Mouse (Mus musculus) erythroblast, embryonic 14.5 days (primary cell): Measurements from ENCODE around the gene Spata2. TPM values are rescaled to one million over a fixed set of nuclear protein-coding genes. Genes with fewer than 3 reads are reported as not detected.

Source experiments
- H3K27me3 ChIP-seq: 2 replicates; pipeline ENCODE4 v1.6.1; 2012; ENCODE audit warnings: inconsistent platforms; ENCODE audit not compliant: control insufficient read depth
- H3K36me3 ChIP-seq: 2 replicates; pipeline ENCODE4 v1.6.1; 2012; ENCODE audit warnings: mild to moderate bottlenecking, inconsistent platforms; ENCODE audit not compliant: control insufficient read depth
- H3K4me1 ChIP-seq: 2 replicates; pipeline ENCODE4 v1.6.1; 2012; ENCODE audit warnings: inconsistent platforms; ENCODE audit not compliant: control insufficient read depth
- H3K4me3 ChIP-seq: replicated peaks from 2 replicates; pipeline ENCODE3; 2012; ENCODE audit warnings: moderate library complexity, mild to moderate bottlenecking, inconsistent platforms
- H3K9me3 ChIP-seq: 2 replicates; pipeline ENCODE4 v1.6.1; 2012; ENCODE audit warnings: low read length, inconsistent platforms, mixed read lengths; ENCODE audit not compliant: control insufficient read depth
- GATA1 ChIP-seq: IDR thresholded peaks from 2 replicates; pipeline ENCODE4 v1.6.1; 2012; ENCODE audit warnings: low read length, inconsistent platforms, mixed read lengths
- TAL1 ChIP-seq: IDR thresholded peaks from 3 replicates; pipeline ENCODE4 v1.6.1; 2012; ENCODE audit warnings: low read length, inconsistent platforms, mixed read lengths
- polyA plus RNA-seq: library from polyadenylated mRNA; stranded (reverse); fragments of >175 nt; gene quantifications from 2 replicates; pipeline ENCODE4 v1.2.3, GENCODE M21; 2012

The Spata2 gene
- polyA plus RNA-seq, 1 experiment: 2.4 TPM

DNA sequence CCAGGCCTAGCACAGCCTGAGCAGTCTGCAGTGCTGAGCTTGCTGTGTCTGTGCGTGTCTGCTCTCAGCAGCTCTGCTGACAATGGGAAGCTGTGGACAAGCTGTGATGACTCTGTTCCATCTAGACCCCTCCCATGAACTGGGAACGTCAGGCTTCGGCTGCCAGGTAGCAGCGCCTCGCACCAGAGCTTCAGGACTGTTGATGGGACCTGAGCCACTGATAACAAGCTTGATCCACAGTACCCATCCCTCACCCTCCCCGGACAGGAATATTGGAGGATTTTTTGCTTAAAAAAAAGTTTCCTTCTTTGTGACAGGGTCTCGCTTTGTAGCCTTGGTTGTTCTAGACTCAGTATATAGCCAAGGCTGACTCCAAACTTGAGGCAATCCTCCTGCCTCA is 45.5 kb downstream of the Spata2 start:
- Histone ChIP-seq H3K27me3 (no peaks in the 10 kb centered on the region), H3K36me3 (peaks cover 93% of the 10 kb centered on the region), H3K4me1 (peaks cover 6% of the 10 kb centered on the region), H3K4me3 (no peak overlapping the region), H3K9me3 (no peaks in the 10 kb centered on the region)
- TF ChIP-seq TAL1: no peak
- TF ChIP-seq GATA1: no peak

DNA sequence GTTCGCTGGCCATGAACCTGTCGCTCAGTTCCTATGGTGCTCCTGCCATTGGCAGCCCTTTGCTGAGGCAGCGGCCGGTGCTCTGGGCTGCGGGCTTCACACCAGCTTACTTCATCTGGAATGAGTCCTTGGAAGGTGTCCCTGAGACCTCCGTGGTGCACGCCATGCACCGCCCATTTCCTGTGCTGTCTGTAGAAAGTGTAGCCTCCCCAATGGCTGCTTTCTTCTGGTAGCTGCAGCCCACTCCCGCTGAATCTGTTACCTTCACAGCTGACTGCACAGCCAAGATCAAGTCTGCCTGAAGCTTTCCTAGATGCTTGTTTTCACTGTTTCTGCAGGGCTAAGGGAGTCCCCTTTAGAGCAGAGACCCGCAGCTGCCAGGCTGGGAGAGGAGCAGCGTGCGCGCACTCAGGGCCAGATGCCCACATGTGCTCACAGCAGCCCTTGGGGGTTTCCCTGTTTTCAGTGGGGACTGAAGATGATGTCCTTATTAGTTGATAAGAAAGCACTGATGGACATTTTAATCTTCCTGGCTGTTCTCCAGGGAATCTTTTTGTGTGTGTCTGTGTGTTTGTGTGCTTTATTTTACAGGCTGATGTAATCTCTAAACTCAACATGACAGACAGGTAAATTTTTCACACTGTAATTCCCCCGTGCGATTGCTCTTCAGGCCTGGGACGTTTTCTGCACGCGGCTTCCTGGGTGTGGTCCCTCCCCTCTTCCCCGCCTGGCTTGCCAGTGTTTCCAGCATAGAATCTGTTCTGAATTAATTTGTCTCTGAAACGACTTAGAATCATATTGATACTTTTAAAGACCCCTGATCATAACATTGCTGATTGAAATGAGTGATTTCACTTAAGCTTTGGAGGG is 46.5 kb downstream of the Spata2 start:
- TF ChIP-seq TAL1 (no peak), GATA1 (no peak)
- peaks cover 96% of the 10 kb centered on the region for H3K36me3 ChIP-seq
- H3K9me3 ChIP-seq: no peaks in the 10 kb centered on the region
- peaks cover 6% of the 10 kb centered on the region for H3K4me1 ChIP-seq
- H3K27me3 ChIP-seq: no peaks in the 10 kb centered on the region
- H3K4me3 ChIP-seq: no peak overlapping the region

- Histone ChIP-seq H3K36me3 (peaks cover 96% of the 10 kb centered on the region), H3K4me1 (peaks cover 6% of the 10 kb centered on the region), H3K27me3 (no peaks in the 10 kb centered on the region), H3K4me3 (no peak overlapping the region), H3K9me3 (no peaks in the 10 kb centered on the region)
- TF ChIP-seq GATA1 (no peak), TAL1 (no peak)
Measured at GRCm38 (mm10) chr2:167443411-167444193, 49.1 kb downstream of the Spata2 start.

DNA sequence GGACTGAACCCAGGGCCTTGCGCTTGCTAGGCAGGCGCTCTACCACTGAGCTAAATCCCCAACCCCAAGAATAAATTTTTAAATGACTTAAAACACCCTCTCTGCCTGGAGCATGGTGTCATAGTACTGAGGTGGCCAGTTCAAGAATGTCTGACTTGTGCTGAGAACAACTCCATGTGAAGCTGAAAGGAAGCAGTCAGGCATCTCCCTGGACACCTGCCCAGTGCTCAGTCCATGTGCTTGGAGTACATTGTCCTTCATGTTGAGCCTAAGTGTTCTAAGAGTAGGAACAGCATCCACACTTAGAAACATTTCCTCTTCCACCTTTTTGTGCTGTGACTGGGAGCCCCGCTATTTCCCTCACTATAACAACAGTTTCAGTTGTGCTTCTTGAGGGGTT is 53.3 kb downstream of the Spata2 start:
- no peaks in the 10 kb centered on the region; the same call in 1 of the 2 replicates for H3K4me1 ChIP-seq
- TF ChIP-seq TAL1 (no peak), GATA1 (no peak)
- no peaks in the 10 kb centered on the region for H3K9me3 ChIP-seq
- no peaks in the 10 kb centered on the region for H3K27me3 ChIP-seq
- H3K36me3 ChIP-seq: peaks cover 97% of the 10 kb centered on the region
- H3K4me3 ChIP-seq: no peak overlapping the region

DNA sequence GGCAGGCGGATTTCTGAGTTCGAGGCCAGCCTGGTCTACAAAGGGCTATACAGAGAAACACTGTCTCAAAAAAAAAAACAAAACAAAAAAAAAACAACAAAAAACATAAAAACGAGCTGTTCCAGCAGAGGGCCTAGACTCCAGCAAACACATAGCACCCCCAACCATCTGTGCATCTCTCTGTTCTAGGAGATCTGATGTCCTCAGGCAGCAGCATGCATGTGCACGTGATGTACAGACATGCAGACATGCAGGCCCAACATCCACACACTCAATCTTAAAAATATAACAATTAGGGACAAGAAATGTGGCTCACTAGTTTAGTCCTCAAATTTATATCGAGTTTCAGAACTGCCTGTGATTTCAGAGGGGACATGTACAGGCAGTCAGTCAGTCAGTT is 56.3 kb downstream of the Spata2 start:
- Histone ChIP-seq H3K27me3 (no peaks in the 10 kb centered on the region), H3K4me1 (peaks cover 10% of the 10 kb centered on the region), H3K36me3 (peaks cover 93% of the 10 kb centered on the region), H3K4me3 (no peak overlapping the region), H3K9me3 (no peaks in the 10 kb centered on the region)
- no peak for TF ChIP-seq GATA1
- no peak for TF ChIP-seq TAL1

GRCm38 (mm10) chr2:167435631-167436030 is 57.1 kb downstream of the Spata2 start:
- TF ChIP-seq TAL1: no peak
- no peak for TF ChIP-seq GATA1
- Histone ChIP-seq H3K9me3 (no peaks in the 10 kb centered on the region), H3K4me3 (no peak overlapping the region), H3K36me3 (peaks cover 92% of the 10 kb centered on the region), H3K27me3 (no peaks in the 10 kb centered on the region), H3K4me1 (peaks cover 18% of the 10 kb centered on the region)

DNA sequence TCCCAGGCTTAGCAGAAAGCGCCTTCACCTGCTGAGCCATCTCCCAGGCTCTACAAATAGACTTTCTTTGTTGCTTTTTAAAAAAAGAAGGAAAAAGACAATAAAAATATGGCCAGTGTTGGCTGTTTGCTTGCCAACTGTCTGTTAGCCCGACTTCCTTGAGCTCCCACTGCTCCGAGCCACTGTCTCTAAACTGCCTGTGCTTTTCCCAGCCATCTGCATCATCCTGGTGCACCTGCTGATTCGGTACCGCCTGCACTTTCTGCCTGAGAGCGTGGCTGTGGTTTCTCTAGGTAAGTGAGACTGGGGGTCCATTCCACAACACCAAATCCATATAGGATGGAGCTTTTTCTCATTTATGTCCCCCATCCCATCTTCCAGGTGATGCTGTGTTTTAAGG is 58.1 kb downstream of the Spata2 start:
- no peak overlapping the region for H3K4me3 ChIP-seq
- H3K4me1 ChIP-seq: peaks cover 27% of the 10 kb centered on the region
- H3K36me3 ChIP-seq: peaks cover 91% of the 10 kb centered on the region
- no peaks in the 10 kb centered on the region for H3K9me3 ChIP-seq
- TF ChIP-seq GATA1: no peak
- no peaks in the 10 kb centered on the region for H3K27me3 ChIP-seq

GRCm38 (mm10) chr2:167431418-167431776 is 61.3 kb downstream of the Spata2 start:
- H3K4me3 ChIP-seq: peak overlapping the region; percentile 12
- H3K4me1 ChIP-seq: peaks cover 46% of the 10 kb centered on the region
- TF ChIP-seq TAL1 (no peak), GATA1 (no peak)
- no peaks in the 10 kb centered on the region for H3K27me3 ChIP-seq
- peaks cover 91% of the 10 kb centered on the region for H3K36me3 ChIP-seq
- H3K9me3 ChIP-seq: no peaks in the 10 kb centered on the region

Other genes starting within 250 kb of the Spata2 start
- gene B4galt5, start 143.7 kb downstream of the Spata2 start, polyA plus RNA-seq: 0.15 and 0.28 TPM in 2 replicates
- gene Slc9a8, start 71.2 kb downstream of the Spata2 start, polyA plus RNA-seq: 0.95 and 1.2 TPM in 2 replicates
- gene Rnf114, start 242 bp downstream of the Spata2 start, polyA plus RNA-seq: 0.77 and 0.89 TPM in 2 replicates
- 0.07 TPM in 1 of 2 replicates, not detected in the other for gene Snai1, start 45.3 kb upstream of the Spata2 start, polyA plus RNA-seq
- gene Ube2v1, start 139.2 kb upstream of the Spata2 start, polyA plus RNA-seq: 34.4 and 42.6 TPM in 2 replicates
- gene Gm20431, start 168.6 kb upstream of the Spata2 start, polyA plus RNA-seq: not detected in 2 replicates
- gene Cebpb, start 196.0 kb upstream of the Spata2 start, polyA plus RNA-seq: 4.3 and 4.7 TPM in 2 replicates
- gene Tmem189, start 196.9 kb upstream of the Spata2 start, polyA plus RNA-seq: 11.3 and 11.7 TPM in 2 replicates